Mouse (Mus musculus) small intestine, adult 2 months (tissue): ENCODE measurements at regions not wholly inside any gene's neighbourhood (a gene's known extent, or its start where the extent isn't known, plus 50 kb on each side); places are given as distances from the start of the nearest gene placed in this dataset.

Experiments used
- H3K27ac ChIP-seq: fragments of 200-500 bp; 2 replicates; pipeline ENCODE4 v1.5.1; 2012; ENCODE audit warnings: low read depth, low read length, control low read depth, inconsistent platforms; ENCODE audit not compliant: insufficient read depth
- H3K27me3 ChIP-seq: fragments of 200-500 bp; 2 replicates; pipeline ENCODE4 v1.6.1; 2012; ENCODE audit warnings: mild to moderate bottlenecking, moderate library complexity, low read length, inconsistent platforms; ENCODE audit not compliant: control insufficient read depth, insufficient read depth
- H3K36me3 ChIP-seq: fragments of 200-500 bp; 2 replicates; pipeline ENCODE4 v1.6.1; 2012; ENCODE audit warnings: mild to moderate bottlenecking, low read length, control low read depth, inconsistent platforms; ENCODE audit not compliant: control insufficient read depth, insufficient read depth
- H3K4me1 ChIP-seq: fragments of 200-500 bp; 2 replicates; pipeline ENCODE4 v1.6.1; 2012; ENCODE audit warnings: low read length, inconsistent platforms, mixed read lengths; ENCODE audit not compliant: control insufficient read depth, insufficient read depth, insufficient read length
- H3K4me3 ChIP-seq: fragments of 200-500 bp; 2 replicates; pipeline ENCODE4 v1.5.1; 2012; ENCODE audit warnings: low read depth, mild to moderate bottlenecking, control low read depth, inconsistent platforms, low read length, moderate library complexity
- CTCF ChIP-seq: fragments of 200-500 bp; IDR thresholded peaks from 2 replicates; pipeline ENCODE4 v1.5.1; 2012; ENCODE audit warnings: low read depth, mild to moderate bottlenecking, control low read depth, inconsistent platforms, low read length, moderate library complexity, mixed read lengths; ENCODE audit not compliant: insufficient replicate concordance, insufficient read length; ENCODE audit errors: extremely low read depth
- POLR2A ChIP-seq: fragments of 200-500 bp; IDR thresholded peaks from 2 replicates; pipeline ENCODE4 v1.6.1; 2012; ENCODE audit warnings: low read depth, mild to moderate bottlenecking, control low read depth, inconsistent platforms, low read length, moderate library complexity
- WGBS: fragments of 180-500 bp; shearing (Covaris S2); methylation state at CpG from one replicate; pipeline ENCODE4 v1.1.7; 2018; 5-methylcytosine and 5-hydroxymethylcytosine counted together

- H3K27me3 ChIP-seq = no peaks in the 10 kb centered on the region; the same call in 1 of the 2 replicates
- 74% methylated on average over 3 of the region's 3 CpGs for WGBS
- no peak overlapping the region for H3K4me3 ChIP-seq
- H3K4me1 ChIP-seq = peaks cover 5% of the 10 kb centered on the region; the same call in 1 of the 2 replicates
- no peak overlapping the region for H3K27ac ChIP-seq
- no peak for TF ChIP-seq CTCF
- TF ChIP-seq POLR2A = no peak
- no peaks in the 10 kb centered on the region for H3K36me3 ChIP-seq
Measured at GRCm38 (mm10) chr10:117522373-117522772, 106.9 kb upstream of the Cpm start.

GRCm38 (mm10) chr10:117521315-117522270 lies 107.7 kb upstream of the Cpm start:
- Histone ChIP-seq H3K27ac (no peak overlapping the region), H3K27me3 (no peaks in the 10 kb centered on the region; the same call in 1 of the 2 replicates), H3K36me3 (no peaks in the 10 kb centered on the region), H3K4me1 (peaks cover 5% of the 10 kb centered on the region; the same call in 1 of the 2 replicates), H3K4me3 (no peak overlapping the region)
- TF ChIP-seq CTCF = no peak
- no peak for TF ChIP-seq POLR2A
- WGBS = 78% methylated on average over 23 of the region's 23 CpGs

DNA sequence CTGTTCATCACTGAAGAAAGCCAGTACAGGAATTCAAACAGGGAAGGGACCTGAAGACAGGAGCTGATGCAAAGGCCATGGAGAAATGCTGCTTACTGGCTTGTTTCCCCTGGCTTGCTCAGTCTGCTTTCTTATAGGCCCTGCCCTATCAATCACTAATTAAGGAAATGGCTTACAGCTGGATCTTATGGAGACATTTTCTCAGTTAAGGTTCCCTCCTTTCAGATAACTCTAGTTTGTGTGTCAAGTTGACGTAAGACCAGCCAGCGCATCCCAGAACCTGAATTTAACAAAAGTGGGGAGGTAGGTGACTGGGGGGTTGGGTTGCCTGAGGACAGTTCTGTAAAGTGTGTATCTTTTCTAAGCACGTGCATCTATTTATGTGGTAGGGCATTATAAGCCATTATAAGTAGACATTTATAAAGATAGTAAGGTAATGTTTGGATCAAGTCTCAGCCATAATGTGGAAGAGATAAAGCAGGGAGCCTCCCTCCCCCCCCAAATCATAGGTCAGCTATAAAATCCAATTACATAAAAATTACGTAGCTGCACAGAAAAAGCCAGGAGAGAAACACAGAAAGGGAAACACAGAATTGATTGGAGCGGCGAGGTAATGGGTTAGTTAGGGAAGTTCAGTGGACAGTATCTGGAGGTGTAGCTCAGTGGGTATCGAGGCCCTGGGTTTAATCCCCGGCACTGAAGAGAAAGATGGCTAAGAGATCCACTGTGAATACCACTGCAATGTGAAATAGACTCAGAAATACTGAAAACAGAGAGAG lies 108.6 kb upstream of the Cpm start:
- no peak overlapping the region for H3K4me3 ChIP-seq
- peaks cover 5% of the 10 kb centered on the region; the same call in 1 of the 2 replicates for H3K4me1 ChIP-seq
- TF ChIP-seq POLR2A = no peak
- no peak for TF ChIP-seq CTCF
- no peak overlapping the region for H3K27ac ChIP-seq
- no peaks in the 10 kb centered on the region for H3K36me3 ChIP-seq
- H3K27me3 ChIP-seq = no peaks in the 10 kb centered on the region; the same call in 1 of the 2 replicates
- WGBS = 86% methylated on average over 8 of the region's 8 CpGs

DNA sequence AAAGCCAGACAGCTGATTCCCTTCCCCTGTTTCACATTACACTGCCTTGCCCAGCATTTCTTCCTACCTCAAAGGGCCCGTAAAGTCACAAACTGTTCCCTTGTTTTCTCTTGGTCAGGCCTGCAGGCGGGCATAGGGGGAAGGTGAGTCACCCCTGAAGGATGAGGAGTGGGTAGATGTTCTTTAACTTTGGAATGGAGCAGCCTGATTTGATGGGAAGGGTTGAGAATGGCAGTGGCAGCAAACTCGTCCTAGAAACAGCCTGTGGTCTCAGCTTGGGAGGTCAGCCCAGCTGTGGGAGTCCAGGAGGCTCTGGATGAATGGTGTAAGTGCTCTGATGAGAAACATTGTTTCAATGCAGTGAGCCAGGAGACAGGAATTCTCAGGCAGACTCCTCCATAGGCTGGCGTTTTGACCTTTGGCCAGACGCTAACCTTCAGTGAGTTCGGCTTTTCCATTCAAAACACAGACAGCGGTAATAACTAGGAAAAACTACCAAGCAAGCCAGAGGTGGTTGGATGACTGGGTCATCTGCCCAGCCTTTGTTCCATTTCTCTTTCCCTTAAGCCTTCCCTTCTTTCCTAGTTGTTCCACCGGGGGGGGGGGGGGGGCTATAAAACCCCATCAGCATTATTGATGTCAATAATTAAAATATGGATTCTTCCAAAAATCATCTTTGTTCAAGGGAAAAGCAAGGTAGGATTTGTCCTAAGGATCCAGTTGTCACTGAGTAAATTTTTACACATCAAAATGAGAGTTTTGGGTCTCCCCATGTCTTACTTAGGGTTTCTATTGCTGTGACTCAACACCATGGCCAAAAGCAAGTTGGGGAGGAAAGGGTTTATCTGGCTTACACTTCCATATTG lies 109.4 kb upstream of the Cpm start:
- TF ChIP-seq CTCF (no peak), POLR2A (no peak)
- peaks cover 5% of the 10 kb centered on the region; the same call in 1 of the 2 replicates for H3K4me1 ChIP-seq
- H3K4me3 ChIP-seq = no peak overlapping the region
- no peaks in the 10 kb centered on the region for H3K36me3 ChIP-seq
- H3K27ac ChIP-seq = no peak overlapping the region
- 44% methylated on average over 8 of the region's 8 CpGs for WGBS
- H3K27me3 ChIP-seq = no peaks in the 10 kb centered on the region; the same call in 1 of the 2 replicates

- TF ChIP-seq POLR2A (no peak), CTCF (no peak)
- WGBS = 43% methylated on average over 15 of the region's 15 CpGs
- Histone ChIP-seq H3K36me3 (no peaks in the 10 kb centered on the region), H3K4me3 (no peak overlapping the region), H3K27me3 (no peaks in the 10 kb centered on the region; the same call in 1 of the 2 replicates), H3K27ac (no peak overlapping the region), H3K4me1 (peaks cover 5% of the 10 kb centered on the region; the same call in 1 of the 2 replicates)
Measured at GRCm38 (mm10) chr10:117518793-117519669, 110.3 kb upstream of the Cpm start.
